Mouse (Mus musculus) hindbrain, embryonic 12.5 days (tissue): ENCODE measurements around the gene Gpr75. TPM values are rescaled to one million over a fixed set of nuclear protein-coding genes. Genes with fewer than 3 reads are reported as not detected.
A peak's percentile ranks its signal among the peaks of the same experiment; 100 is the strongest.

Experiments
- ATAC-seq: fragments of 200-750 bp; cut with Nextera tagmentation; 2 replicates; pipeline ENCODE4 v1.8.0; 2017; ENCODE audit warnings: moderate TSS enrichment; ENCODE audit not compliant: low FRiP score
- H3K27ac ChIP-seq: fragments of 300-500 bp; sonication (generic); 2 replicates; pipeline ENCODE4 v1.5.1; 2016; ENCODE audit warnings: mild to moderate bottlenecking
- H3K27me3 ChIP-seq: fragments of 300-500 bp; sonication (generic); 2 replicates; pipeline ENCODE4 v1.6.1; 2016; ENCODE audit warnings: mild to moderate bottlenecking
- H3K36me3 ChIP-seq: fragments of 300-500 bp; sonication (generic); 2 replicates; pipeline ENCODE4 v1.6.1; 2016; ENCODE audit warnings: mild to moderate bottlenecking
- H3K4me1 ChIP-seq: fragments of 300-500 bp; sonication (generic); 2 replicates; pipeline ENCODE4 v1.6.1; 2016
- H3K4me2 ChIP-seq: fragments of 300-500 bp; sonication (generic); replicated peaks from 2 replicates; pipeline ENCODE4 v1.6.1; 2016; ENCODE audit warnings: mild to moderate bottlenecking
- H3K4me3 ChIP-seq: fragments of 300-500 bp; sonication (generic); 2 replicates; pipeline ENCODE4 v1.5.1; 2016; ENCODE audit warnings: mild to moderate bottlenecking
- H3K9ac ChIP-seq: fragments of 300-500 bp; sonication (generic); 2 replicates; pipeline ENCODE4 v1.6.1; 2016; ENCODE audit warnings: mild to moderate bottlenecking, moderate library complexity
- H3K9me3 ChIP-seq: fragments of 300-500 bp; sonication (generic); replicated peaks from 2 replicates; pipeline ENCODE4 v1.6.1; 2016; ENCODE audit warnings: mild to moderate bottlenecking
- WGBS: fragments of 180-500 bp; shearing (Covaris S2); methylation state at CpG from one replicate; pipeline ENCODE4 v1.1.7; 2016; 5-methylcytosine and 5-hydroxymethylcytosine counted together
- polyA plus RNA-seq: library from polyadenylated mRNA; unstranded; fragments of >200 nt; fragmentation: Nextera tagmentation; extraction: Ambion mirVana; gene quantifications from 2 replicates; pipeline ENCODE4 v1.2.1, GENCODE M21; 2016

The Gpr75 gene
- polyA plus RNA-seq: 1.7 and 2.1 TPM in 2 replicates

GRCm38 (mm10) chr11:30885171-30885871 is at the start of gene Gpr75, which contains the start of gene Asb3:
Gpr75 (plus strand) TSS chr11:30885358.
Asb3 (plus strand) TSS chr11:30885416.
- peak within 1 kb of the TSS; percentile 68 for H3K27ac ChIP-seq
- H3K9me3 ChIP-seq: no peaks in the 10 kb centered on the region
- ATAC-seq: peak; percentile 96
- no peaks in the 10 kb centered on the region; the same call in 1 of the 2 replicates for H3K27me3 ChIP-seq
- peak within 1 kb of the TSS; percentile 87 for H3K4me2 ChIP-seq
- H3K4me1 ChIP-seq: no peaks in the 10 kb centered on the region
- peak within 1 kb of the TSS; percentile 52 for H3K4me3 ChIP-seq
- WGBS: 4% methylated on average over 41 of the region's 41 CpGs
- peak within 1 kb of the TSS; percentile 78 for H3K9ac ChIP-seq
- no peaks in the 10 kb centered on the region for H3K36me3 ChIP-seq

DNA sequence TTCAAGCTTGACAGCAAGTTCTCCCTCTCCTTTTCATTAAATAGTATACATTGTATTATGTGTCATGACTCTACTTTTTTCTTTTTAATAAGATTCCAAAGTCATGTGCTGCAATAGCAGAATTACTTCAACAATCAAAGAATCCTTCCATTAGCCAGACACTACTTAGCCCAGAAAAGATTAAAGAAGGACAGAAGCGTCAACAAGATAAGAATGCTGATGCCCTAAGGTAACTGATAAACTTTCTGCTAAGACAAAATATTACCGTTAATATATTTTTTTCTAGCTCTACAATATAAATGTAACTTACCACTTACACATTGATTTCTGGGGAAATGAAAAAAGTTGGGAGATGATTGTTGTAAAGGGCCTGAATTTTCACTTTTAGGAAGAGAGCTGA is 46.4 kb upstream of the Gpr75 start:
- no peak for ATAC-seq
- Histone ChIP-seq H3K4me1 (no peaks in the 10 kb centered on the region), H3K4me2 (no peak overlapping the region), H3K9me3 (no peaks in the 10 kb centered on the region), H3K9ac (no peak overlapping the region), H3K27ac (no peak overlapping the region), H3K36me3 (peaks cover 46% of the 10 kb centered on the region), H3K27me3 (no peaks in the 10 kb centered on the region), H3K4me3 (no peak overlapping the region)
- WGBS: 98% methylated on average over 2 of the region's 2 CpGs

GRCm38 (mm10) chr11:30844355-30844754 is 40.8 kb upstream of the Gpr75 start:
- WGBS: 89% methylated on average over 1 of the region's 1 CpGs
- Histone ChIP-seq H3K27ac (no peak overlapping the region), H3K4me3 (no peak overlapping the region), H3K9ac (no peak overlapping the region), H3K4me2 (no peak overlapping the region), H3K27me3 (no peaks in the 10 kb centered on the region), H3K36me3 (peaks cover 49% of the 10 kb centered on the region), H3K4me1 (no peaks in the 10 kb centered on the region), H3K9me3 (no peaks in the 10 kb centered on the region)
- ATAC-seq: no peak

DNA sequence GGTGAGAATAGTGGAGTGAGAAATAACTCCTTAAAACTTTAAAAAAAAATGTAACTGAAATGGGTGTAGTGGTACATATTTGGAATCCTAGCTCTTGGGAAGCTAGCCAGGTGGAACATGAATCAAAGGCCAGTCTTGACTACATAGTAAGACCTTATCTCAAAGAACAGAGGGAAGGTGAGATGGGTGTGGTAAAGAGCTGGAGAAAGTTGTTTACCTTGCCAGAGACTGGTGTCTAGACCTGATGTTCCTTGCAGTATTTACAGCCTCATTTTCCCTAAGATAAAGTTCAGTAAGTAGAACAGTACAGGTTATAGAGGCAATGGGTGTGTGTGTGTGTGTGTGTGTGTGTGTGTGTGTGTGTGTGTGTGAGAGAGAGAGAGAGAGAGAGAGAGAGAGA is 12.7 kb upstream of the Gpr75 start:
- Histone ChIP-seq H3K4me3 (no peak overlapping the region), H3K9me3 (no peaks in the 10 kb centered on the region), H3K27ac (no peak overlapping the region), H3K36me3 (peaks cover 44% of the 10 kb centered on the region), H3K9ac (no peak overlapping the region), H3K4me2 (no peak overlapping the region), H3K4me1 (no peaks in the 10 kb centered on the region), H3K27me3 (no peaks in the 10 kb centered on the region)
- no peak for ATAC-seq

GRCm38 (mm10) chr11:30888153-30888552 is 3.0 kb downstream of the Gpr75 start:
- Histone ChIP-seq H3K4me2 (no peak overlapping the region), H3K36me3 (no peaks in the 10 kb centered on the region), H3K9me3 (no peaks in the 10 kb centered on the region), H3K27me3 (no peaks in the 10 kb centered on the region; the same call in 1 of the 2 replicates), H3K4me1 (no peaks in the 10 kb centered on the region), H3K27ac (no peak overlapping the region), H3K4me3 (no peak overlapping the region), H3K9ac (no peak overlapping the region)
- no peak for ATAC-seq
- 81% methylated on average over 2 of the region's 2 CpGs for WGBS

GRCm38 (mm10) chr11:30896201-30896600 is 11.0 kb downstream of the Gpr75 start:
- H3K4me1 ChIP-seq: no peaks in the 10 kb centered on the region
- H3K4me2 ChIP-seq: no peak overlapping the region
- no peaks in the 10 kb centered on the region for H3K27me3 ChIP-seq
- WGBS: 96% methylated on average over 1 of the region's 1 CpGs
- no peak overlapping the region for H3K27ac ChIP-seq
- H3K4me3 ChIP-seq: no peak overlapping the region
- no peaks in the 10 kb centered on the region for H3K9me3 ChIP-seq
- ATAC-seq: no peak
- no peaks in the 10 kb centered on the region for H3K36me3 ChIP-seq
- H3K9ac ChIP-seq: no peak overlapping the region

GRCm38 (mm10) chr11:30899312-30899711 is 14.2 kb downstream of the Gpr75 start:
- H3K9me3 ChIP-seq: no peaks in the 10 kb centered on the region
- no peak overlapping the region for H3K27ac ChIP-seq
- H3K4me2 ChIP-seq: no peak overlapping the region
- no peaks in the 10 kb centered on the region for H3K27me3 ChIP-seq
- H3K4me3 ChIP-seq: no peak overlapping the region
- no peak for ATAC-seq
- H3K4me1 ChIP-seq: no peaks in the 10 kb centered on the region
- no peak overlapping the region for H3K9ac ChIP-seq
- no peaks in the 10 kb centered on the region for H3K36me3 ChIP-seq

- H3K27ac ChIP-seq: no peak overlapping the region
- no peak for ATAC-seq
- 0 out of 2 replicates have a peak, but pooled peaks cover under 1% of the 10 kb centered on the region for H3K36me3 ChIP-seq
- H3K4me1 ChIP-seq: no peaks in the 10 kb centered on the region
- H3K27me3 ChIP-seq: no peaks in the 10 kb centered on the region
- H3K4me3 ChIP-seq: no peak overlapping the region
- H3K4me2 ChIP-seq: no peak overlapping the region
- no peak overlapping the region for H3K9ac ChIP-seq
- no peaks in the 10 kb centered on the region for H3K9me3 ChIP-seq
- WGBS: 94% methylated on average over 3 of the region's 3 CpGs
Measured at GRCm38 (mm10) chr11:30912311-30912710, 27.2 kb downstream of the Gpr75 start.

DNA sequence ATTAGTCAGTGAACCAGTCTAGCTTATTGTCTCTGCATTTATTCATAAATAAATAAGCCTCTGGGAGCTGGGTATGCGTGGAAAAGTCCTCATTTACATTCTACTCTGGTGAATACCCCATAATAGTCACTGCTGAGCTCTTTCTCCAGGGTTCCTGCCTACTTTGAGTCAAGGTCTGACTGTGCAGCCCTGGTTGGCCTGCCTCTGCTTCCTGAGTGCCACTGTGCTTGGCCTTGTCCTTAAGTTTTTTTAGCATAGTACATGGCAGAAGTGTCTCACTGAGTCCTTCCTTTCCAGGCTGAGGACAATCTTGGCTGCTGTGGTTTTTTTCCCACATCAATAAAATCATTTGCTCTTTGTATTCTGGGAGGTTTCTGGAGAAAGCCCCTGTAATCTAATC is 35.5 kb downstream of the Gpr75 start:
- Histone ChIP-seq H3K4me1 (no peaks in the 10 kb centered on the region), H3K4me2 (no peak overlapping the region), H3K27ac (no peak overlapping the region), H3K4me3 (no peak overlapping the region), H3K27me3 (no peaks in the 10 kb centered on the region), H3K9me3 (no peaks in the 10 kb centered on the region), H3K9ac (no peak overlapping the region), H3K36me3 (peaks cover 14% of the 10 kb centered on the region)
- ATAC-seq: no peak
- 54% methylated on average over 1 of the region's 1 CpGs for WGBS

GRCm38 (mm10) chr11:30923283-30923682 is 38.1 kb downstream of the Gpr75 start:
- Histone ChIP-seq H3K27me3 (no peaks in the 10 kb centered on the region), H3K9ac (no peak overlapping the region), H3K4me2 (no peak overlapping the region), H3K36me3 (peaks cover 29% of the 10 kb centered on the region), H3K9me3 (no peaks in the 10 kb centered on the region), H3K4me1 (no peaks in the 10 kb centered on the region), H3K27ac (no peak overlapping the region), H3K4me3 (no peak overlapping the region)
- WGBS: 96% methylated on average over 3 of the region's 3 CpGs
- ATAC-seq: no peak

- H3K4me1 ChIP-seq: no peaks in the 10 kb centered on the region
- ATAC-seq: no peak
- no peak overlapping the region for H3K4me2 ChIP-seq
- H3K27me3 ChIP-seq: no peaks in the 10 kb centered on the region
- H3K27ac ChIP-seq: no peak overlapping the region
- H3K9me3 ChIP-seq: no peaks in the 10 kb centered on the region
- no peak overlapping the region for H3K9ac ChIP-seq
- peaks cover 36% of the 10 kb centered on the region for H3K36me3 ChIP-seq
- no peak overlapping the region for H3K4me3 ChIP-seq
Measured at GRCm38 (mm10) chr11:30928079-30928478, 42.9 kb downstream of the Gpr75 start.

GRCm38 (mm10) chr11:30928498-30928897 is 43.3 kb downstream of the Gpr75 start:
- H3K4me2 ChIP-seq: no peak overlapping the region
- H3K27me3 ChIP-seq: no peaks in the 10 kb centered on the region
- 91% methylated on average over 1 of the region's 1 CpGs for WGBS
- no peak overlapping the region for H3K27ac ChIP-seq
- no peaks in the 10 kb centered on the region for H3K4me1 ChIP-seq
- H3K9ac ChIP-seq: no peak overlapping the region
- no peak overlapping the region for H3K4me3 ChIP-seq
- H3K9me3 ChIP-seq: no peaks in the 10 kb centered on the region
- peaks cover 32% of the 10 kb centered on the region for H3K36me3 ChIP-seq
- no peak for ATAC-seq
